Mouse (Mus musculus) gastrocnemius, postnatal 10 days (tissue): ENCODE results near the gene Zfp646. TPM values are rescaled to one million over a fixed set of nuclear protein-coding genes. Genes with fewer than 3 reads are reported as not detected.
"Not testable (repeated sequence)": the region's sequence is repeated elsewhere in the genome, so short reads cannot be mapped to it uniquely, and the experiment has no call there.

Experiments used
- DNase-seq: peaks from one replicate; pipeline ENCODE4 v3.0.0; 2021; ENCODE audit warnings: mixed read lengths
- total RNA-seq, 2 experiments: library from RNA; stranded (reverse); gene quantifications; 2 replicates each; pipeline ENCODE4 v1.2.3; 2021

Zfp646 gene
- total RNA-seq, 2 experiments from 2014 or later, result 16.2 to 20.1 TPM

DNA sequence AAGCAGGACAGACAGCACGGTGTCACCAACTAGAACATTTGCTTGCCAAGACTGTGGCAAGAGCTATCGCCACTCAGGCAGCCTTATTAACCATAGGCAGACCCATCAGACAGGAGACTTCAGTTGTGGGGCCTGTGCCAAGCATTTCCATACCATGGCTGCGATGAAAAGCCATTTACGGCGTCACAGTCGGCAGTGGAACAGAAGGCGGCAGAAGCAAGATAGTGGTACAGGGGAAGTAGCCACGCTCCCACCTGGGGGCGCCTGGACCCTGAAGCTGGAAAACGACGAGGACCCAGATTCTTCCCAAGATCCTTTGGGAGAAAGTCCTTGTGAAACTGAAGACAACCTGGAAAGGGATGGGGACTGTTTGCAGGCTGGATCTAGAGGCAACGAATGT lies 4.4 kb downstream of the Zfp646 start:
- no peak for DNase-seq

DNA sequence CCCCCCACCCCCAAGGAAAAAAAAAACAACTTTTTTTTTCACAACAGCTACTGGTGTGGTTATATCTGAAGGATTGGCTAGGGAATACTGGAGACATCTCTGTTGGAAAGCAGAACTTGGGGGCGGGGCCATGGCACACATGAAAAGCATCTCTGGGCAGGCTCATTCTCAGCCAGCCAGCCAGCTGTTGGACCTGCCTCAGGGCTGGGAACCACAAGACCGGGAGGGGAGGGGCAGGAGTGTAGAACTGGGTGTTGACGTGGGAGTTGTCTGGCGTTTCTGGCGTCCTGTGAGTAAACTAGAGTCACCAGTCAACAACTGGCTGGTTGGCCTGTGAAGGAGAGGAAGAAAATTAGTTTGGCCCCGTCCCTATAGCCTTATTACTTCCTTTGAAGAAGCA lies 9.9 kb downstream of the Zfp646 start:
- peak; percentile 74 for DNase-seq

DNA sequence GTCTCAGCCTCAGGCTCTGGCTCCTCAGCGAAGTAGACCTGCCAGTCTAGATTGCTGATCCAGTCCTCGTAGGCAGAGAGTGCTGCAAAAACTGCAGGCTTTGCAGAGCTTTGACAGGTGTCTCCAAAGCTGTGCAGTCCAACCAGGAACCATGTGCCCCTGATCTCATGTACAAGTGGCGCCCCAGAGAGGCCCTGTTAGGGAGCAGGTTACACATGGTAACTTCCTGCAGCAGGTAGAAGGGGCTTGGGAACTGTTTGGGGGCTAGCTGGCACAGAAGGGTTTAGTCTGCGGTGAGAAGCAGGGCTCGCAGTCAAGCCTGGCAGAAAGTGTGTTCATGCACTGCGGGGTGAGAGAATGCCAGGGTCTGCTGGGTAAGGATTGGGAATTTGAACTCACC lies 10.5 kb downstream of the Zfp646 start:
- no peak for DNase-seq

DNA sequence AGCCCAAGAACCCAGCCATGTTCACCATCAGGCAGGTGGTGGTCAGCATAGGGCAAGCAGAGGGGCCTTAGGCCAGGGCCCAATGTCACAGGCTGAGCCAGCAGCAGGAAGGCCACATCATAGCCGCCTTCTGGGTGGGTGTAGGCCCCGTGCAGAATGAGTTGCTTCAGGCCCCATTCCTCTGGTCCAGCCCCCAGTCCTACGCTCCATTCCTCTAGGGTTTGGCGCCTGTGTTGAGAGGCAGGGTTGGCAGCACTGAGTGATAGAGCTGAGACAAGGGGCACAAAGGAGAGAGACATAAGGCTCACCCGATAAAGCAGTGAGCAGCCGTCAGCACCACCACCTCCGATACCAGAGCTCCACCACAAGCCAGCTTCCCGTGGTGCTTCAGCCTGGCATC lies 11.2 kb downstream of the Zfp646 start:
- no peak for DNase-seq

DNA sequence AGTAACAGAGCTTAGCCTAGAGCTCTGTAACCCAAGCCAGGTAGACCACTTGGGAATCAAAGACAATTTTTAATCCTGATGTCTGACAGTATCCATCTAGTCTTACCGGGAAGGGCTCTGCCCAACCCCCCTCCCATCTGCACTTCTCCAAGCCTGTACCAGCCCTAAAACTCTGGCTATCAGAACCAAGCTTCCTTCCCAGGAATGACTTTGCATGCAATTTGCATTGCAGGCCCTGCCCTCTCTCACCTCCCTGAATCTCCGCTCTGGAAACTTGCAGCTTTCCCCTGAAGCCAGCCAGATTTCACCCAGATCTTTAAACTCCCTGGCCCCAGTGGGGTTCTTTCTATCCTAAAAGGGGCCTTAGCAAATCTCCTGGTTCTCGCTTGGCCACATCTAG lies 11.8 kb downstream of the Zfp646 start:
- no peak for DNase-seq

DNA sequence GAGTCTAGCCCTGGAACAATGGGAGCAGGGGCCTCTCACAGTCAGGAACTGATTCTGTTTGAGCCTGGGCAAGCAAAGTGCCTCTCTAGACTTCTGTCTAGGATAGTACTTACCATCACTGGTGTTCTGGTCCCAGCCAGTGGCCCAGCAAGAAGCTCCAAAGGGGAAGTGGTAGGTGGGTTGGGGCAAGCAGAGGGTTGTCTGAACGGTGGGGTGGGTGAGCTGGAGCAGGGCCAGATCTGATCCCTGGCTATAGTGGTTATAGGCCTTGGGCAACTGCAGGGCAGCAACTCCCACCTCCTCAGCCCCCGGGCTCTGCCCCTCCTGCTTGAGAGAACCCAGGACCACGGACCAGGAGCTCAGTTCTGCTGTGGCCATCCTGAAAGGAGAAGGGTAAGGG lies 12.8 kb downstream of the Zfp646 start:
- DNase-seq, result no peak

DNA sequence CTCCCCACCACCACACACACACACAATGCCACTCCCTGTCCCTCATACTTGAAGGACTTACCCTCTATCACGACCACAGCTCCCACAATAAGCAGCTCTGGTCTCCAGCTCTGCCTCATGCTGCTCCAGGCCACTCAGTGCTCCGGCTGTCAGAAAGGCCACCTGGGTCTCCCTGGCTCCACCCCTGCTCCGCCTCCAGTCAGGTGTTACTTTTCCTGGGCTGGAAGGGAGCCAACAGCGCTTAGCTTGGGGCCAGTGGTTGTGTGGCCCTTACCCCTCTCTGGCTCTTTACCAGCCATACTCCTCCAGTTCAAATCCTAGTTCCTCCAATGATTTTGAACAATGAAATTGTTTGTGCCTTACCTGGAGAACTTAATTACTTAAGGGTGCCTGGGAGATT lies 14.8 kb downstream of the Zfp646 start, which contains the start of gene Prss53:
Gene Prss53 (minus strand): TSS at position 173 of the 400 bp plus-strand sequence.
- no peak for DNase-seq

DNA sequence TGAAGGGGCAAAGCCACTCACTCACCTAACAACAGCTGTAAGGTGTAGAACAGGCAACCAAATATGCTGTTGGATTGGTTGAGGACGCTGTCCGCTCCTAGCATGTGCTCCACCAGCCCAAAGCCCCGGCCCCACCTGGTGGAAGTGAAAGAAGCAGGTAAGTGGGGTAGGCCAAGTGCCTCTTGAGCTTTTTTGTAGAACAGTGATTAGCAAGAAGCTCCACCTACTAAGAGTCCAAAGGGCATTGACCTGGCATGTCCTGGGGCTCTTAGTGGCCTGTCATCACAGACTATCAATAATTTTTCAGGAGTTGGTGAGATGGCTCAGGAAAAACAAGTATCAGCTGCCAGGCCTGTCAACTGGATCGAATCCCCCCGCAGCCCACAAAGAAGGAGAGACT lies 18.5 kb downstream of the Zfp646 start:
- DNase-seq, result no peak

DNA sequence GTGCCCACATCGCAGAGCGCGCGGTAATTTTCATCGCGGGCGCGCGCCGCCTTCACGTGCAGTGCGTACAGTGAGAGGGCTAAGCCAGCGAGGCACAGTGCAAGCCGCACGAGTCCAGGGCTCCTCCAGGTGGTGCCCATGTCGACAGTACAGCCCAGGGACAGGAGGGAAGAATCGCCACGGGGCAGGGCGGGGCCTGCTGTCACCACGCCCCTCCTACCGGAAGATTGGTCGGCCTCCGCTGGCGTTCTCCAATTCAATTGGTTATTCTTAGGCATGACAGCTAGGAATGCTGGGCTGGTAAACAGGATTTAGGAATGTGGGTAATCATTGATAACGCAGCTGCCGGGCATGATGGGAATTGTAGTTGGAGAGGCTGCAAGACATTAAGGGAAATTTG lies 19.4 kb downstream of the Zfp646 start, which contains the start of the genes Gm21974 and Vkorc1:
Gene Gm21974 (minus strand): TSS at position 13 of the 400 bp plus-strand sequence.
Gene Vkorc1 (minus strand): TSS at position 176 of the 400 bp plus-strand sequence.
- peak; percentile 93 for DNase-seq

DNA sequence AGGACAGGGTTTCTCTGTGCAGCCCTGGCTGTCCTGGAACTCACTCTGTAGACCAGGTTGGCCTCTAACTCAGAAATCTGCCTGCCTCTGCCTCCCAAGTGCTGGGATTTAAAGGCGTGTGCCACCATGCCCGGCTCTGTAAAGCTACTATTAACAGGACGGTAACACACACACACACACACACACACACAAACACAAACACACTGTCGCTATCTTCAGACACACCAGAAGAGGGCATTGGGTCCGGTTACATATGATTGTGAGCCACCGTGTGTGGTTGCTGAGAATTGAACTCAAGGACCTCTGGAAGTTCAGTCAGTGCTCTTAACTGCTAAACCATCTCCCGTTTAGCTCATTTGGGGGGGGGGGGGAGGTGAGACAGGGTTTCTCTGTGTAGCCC lies 19.9 kb downstream of the Zfp646 start:
- DNase-seq, result not testable (repeated sequence)

DNA sequence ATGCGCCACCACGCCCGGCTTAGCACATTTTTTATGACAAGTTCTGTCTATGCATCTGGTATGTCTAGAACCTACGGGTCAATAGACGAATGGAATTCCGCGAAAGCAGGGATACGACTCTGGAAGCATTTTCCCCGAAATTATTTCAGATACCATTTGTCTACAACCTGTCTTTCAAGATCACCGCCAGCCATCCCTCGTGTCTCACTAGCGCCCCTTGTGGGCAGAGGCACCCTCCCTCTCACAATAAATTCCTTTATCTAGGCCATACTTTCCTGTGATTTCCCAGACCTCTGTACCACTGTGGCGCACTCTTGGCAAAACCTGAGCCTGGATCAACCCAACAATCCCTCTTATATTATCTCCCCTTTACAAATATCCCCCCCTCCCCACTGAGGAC lies 20.4 kb downstream of the Zfp646 start:
- DNase-seq, result peak; percentile 74

DNA sequence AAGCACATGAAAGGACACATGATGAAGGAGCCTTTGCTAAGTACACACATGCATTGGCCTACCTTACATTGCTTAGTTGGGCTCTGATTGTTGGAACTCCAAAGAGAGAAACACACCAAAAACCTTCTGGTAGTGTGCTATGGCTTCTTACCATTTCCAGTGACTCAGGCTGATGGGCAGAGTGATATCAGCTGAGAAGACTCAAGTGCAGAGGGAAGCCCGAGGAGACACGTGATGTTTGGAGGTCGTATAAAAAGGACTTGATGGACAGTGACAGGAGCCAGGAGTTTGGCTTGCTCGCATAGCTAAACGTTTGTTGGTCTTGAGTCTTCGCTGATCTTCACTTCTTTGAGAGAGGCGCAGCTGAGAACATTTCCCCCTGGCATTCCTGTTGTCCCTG lies 21.5 kb downstream of the Zfp646 start:
- DNase-seq, result no peak

DNA sequence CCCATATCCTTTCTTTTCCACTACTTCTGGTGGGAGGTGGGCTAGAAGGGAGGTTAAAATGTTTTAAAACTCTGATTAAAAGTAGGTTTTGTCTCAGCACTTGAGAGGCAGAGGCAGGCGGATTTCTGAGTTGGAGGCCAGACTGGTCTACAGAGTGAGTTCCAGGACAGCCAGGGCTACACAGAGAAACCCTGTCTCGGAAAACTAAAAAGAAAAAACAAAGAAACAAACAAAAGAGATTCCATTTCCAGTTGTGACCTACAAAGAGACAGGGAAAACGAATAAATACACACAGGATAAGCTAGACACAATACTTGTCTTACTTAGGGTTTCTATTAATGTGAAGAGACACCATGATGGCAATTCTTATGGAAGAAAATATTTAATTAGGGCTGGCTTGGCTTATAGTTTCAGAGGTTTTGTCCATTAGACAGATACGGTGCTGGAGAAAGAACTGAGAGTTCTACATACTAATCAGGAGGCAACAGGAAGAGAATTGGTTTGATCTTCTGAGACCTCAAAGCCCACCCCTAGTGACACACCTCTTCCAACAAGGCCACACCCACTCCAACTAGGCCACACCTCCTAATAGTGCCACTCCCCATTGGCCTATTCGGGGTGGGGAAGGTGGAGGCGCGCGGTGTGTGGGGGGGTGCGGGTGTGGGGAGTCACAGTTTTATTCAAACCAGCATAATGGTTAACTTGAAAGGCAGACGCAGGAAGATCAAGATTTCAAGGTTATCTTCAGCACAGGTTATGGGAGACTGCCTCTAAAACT lies 22.3 kb downstream of the Zfp646 start:
- DNase-seq, result no peak

DNA sequence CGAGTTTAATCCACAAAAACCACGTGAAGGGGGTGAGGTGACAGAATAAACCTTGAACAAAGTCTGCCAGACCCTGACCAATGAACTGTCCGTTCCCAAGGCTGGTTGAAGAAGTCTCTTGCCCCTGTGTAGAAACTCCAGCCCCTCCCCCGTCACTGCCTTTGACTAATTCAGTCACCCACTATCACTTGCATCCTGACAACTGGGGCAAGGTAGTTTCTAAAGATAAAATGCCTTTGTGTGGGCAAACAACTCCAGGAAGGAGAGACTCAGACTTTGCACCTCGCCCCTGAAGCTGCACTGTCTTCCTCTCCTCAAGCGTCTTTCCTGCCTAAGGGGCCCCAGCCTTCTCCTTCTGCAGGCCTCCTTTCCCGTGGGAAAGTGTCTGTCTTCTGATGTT lies 24.0 kb downstream of the Zfp646 start:
- no peak for DNase-seq

DNA sequence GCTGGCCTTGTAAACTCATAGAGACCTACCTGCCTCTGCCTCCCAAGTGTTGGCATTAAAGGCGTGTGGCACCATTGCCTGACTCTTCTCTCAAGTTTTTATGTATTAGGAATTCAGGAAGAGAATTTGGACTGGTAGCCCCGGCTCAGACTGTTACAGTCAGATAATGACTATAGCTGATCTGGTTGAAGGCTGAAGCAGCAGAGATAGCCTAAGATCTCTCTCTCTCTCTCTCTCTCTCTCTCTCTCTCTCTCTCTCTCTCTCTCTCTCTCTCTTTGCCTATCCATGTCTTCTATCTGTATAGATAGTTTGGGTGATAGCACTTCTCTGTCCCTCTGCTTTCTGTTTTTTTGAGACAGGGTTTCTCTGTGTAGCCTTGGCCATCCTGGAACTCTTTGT lies 25.8 kb downstream of the Zfp646 start:
- DNase-seq, result no peak

DNA sequence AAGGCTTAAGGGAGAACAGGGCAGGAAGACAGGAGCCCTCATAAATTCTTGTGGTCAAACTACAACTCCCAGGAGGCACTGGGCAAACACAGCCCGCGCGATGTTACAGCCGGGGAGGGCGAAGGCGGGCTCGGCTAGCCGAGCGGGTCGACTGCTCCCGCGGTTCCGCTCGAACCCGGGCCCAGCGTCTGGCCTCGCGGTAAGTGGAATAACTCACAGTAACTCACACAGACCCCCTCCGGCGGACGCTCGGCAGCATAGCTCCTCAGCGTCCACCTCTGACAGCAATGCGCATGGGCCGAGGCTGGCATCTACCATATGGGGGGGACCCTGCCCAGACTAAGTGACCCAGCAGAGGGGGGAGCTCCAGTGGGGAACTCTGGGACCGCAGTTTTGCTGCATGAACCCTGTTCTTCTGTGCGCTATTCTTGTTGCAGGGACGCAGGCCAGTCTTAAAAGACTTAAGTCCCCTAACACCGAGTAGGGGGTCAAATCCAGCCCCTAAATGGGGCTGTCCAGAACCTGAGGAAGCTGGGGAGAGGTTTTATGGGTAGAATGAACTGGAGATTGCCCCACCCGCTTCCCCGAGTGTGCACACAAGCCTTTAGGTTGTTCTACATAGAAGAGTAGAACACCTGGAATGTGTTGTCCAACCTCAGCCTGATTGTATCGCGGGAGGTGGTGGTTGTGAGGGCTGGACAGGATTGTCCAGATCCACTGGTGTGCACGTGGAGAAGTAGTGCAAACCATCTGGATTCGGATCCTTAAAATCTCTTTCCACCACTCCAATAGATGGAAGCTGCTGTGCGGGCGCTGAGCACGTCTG lies 28.2 kb downstream of the Zfp646 start, which contains the start of gene Bckdk:
Gene Bckdk (plus strand): TSS at position 112 of the 826 bp plus-strand sequence.
- DNase-seq, result peak; percentile 75

DNA sequence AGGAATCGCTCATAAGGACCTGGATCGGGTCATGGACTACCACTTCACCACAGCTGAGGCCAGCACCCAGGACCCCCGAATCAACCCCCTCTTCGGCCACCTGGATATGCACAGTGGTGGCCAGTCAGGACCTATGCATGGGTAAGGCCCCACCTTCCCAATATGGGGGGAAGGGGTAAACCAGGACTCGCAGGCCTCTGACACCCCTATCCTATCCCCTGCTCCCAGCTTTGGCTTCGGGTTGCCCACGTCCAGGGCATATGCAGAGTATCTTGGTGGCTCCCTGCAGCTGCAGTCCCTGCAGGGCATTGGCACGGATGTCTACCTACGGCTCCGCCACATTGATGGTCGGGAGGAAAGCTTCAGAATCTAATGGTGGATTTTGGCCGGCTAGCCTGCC lies 31.9 kb downstream of the Zfp646 start:
- no peak for DNase-seq

DNA sequence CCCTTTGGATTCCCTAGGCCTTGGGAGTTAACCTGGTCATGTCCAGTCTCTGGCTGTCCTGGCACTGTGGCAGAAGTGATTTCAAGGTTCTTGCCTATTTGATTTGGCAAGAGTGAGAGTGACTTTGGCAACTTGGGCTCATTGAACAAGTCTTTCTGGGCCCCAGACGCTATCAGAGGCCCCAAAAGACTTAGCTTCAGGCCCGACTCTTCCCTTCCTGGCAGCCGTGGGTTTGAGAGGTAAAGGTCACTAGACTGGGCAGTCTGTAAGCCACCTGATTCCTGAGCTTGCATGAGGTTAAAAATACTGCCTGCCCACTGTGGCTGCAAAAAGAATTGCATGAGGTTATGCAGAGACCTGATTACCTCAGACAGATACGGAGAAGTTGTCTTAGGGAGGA lies 32.6 kb downstream of the Zfp646 start:
- no peak for DNase-seq

DNA sequence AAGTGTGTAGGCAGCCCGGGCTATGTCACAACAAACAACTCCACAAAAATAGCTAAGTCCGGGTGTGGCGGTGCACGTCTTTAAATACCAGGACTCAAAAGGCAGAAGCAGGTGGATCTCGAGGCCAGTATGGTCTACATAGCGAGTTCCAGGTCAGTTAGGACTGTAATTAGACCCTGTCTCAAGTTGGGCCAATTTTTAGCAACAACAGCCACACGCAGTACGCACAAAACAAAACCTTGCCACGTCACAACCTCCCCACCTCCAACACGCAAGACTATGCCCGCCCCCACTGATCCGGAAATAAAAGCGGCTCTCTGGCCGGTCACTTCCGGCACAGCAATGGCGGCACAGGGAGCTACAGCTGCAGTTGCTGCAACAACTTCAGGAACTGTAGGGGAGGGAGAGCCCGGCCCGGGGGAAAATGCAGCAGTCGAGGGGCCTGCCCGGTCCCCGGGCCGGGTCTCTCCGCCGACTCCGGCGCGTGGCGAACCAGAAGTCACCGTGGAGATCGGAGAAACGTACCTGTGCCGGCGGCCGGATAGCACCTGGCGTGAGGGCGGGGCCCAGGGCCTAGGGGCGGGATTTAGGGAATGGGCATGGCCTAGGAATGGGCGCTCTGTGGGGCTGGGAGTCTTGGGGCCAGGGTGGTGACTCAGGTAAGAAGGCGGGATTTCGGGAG lies 36.3 kb downstream of the Zfp646 start, which contains the start of gene Kat8:
Gene Kat8 (plus strand): TSS at position 327 of the 682 bp plus-strand sequence.
- peak; percentile 83 for DNase-seq

DNA sequence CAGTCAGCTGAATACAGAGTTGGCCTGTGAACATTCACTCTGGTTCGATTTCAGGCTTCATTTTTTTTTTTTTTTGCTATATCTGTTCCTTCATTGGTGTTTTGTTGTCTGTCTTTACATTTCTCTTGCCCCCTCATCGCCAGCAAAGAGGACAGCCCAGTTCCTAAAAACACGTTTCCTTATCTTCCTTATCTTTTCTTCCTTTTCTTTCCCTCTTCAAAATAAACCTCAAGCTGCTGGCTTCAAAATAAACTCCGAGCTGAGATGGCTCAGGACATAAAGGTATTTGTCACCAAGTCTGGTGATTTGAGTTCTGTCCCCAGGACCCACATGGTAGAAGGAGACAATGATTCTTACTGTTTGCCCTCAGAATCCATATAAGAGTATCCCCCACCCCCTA lies 36.9 kb downstream of the Zfp646 start:
- no peak for DNase-seq

DNA sequence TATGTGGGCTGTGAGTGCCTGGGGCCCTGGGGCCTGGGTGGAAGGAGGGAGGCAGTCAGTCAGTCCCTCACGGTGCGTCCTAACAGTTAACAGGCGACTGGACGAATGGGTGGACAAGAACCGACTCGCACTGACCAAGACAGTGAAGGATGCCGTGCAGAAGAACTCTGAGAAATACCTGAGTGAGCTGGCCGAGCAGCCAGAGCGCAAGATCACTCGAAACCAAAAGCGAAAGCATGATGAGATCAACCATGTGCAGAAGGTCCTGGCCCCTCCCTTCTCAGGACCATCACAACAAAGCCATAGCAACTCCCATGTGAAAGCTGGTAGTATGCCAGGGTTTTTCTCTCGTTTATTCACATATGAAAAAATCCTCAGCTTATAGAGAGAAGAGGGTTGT lies 39.3 kb downstream of the Zfp646 start:
- no peak for DNase-seq

DNA sequence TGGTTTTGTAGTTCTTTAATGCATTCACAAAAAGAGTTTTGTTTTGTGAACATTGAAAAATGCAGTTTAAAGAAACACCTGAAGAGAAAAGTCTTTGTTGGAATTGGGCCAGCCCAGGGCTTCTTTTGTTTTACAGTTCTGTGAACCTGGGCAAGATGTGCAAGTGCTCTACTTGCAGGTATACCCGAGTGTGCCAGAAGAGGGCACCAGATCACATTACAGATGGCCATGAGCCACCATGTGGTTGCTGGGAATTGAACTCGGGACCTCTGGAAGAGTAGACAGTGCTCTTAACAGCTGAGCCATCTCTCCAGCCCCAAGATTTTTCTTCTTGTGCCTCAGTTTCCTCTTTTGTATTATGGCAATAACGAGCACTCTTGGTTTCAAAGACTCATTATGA lies 42.2 kb downstream of the Zfp646 start:
- DNase-seq, result no peak

DNA sequence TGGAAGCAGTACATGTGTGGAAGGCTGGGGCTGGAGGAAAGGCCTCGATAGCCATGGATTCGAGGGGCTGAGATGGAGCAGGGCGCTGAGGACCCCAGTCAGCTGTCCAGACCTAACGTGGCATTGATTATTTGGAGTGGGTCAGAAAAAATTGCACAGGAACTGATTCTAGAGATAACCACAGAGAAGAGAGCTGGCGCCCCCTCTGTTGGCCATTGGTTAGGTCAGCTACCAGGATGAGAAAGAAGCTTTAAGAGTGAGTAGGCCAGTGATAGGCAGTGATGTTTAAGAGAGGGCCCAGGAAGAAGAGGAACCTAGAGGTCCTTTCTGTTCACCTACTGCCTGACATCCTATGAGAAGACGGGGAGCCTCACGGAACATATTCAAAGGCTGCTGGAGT lies 43.3 kb downstream of the Zfp646 start:
- no peak for DNase-seq
